Mouse (Mus musculus) frontal cortex, adult (tissue): ENCODE results near the gene Timm17a.
A peak's percentile ranks its signal among the peaks of the same experiment; 100 is the strongest.

Experiments
- ATAC-seq: cut with Nextera tagmentation; 2 replicates; pipeline ENCODE4 v1.9.2; 2017; ENCODE audit warnings: mild to moderate bottlenecking, moderate library complexity, mixed read lengths; ENCODE audit not compliant: low TSS enrichment

The Timm17a gene

GRCm38 (mm10) chr1:135313284-135314031 is at the start of gene Timm17a:
Timm17a (minus strand) TSS chr1:135313778.
- ATAC-seq: peak; percentile 100

GRCm38 (mm10) chr1:135362115-135362514 is 48.5 kb upstream of the Timm17a start:
- no peak for ATAC-seq

DNA sequence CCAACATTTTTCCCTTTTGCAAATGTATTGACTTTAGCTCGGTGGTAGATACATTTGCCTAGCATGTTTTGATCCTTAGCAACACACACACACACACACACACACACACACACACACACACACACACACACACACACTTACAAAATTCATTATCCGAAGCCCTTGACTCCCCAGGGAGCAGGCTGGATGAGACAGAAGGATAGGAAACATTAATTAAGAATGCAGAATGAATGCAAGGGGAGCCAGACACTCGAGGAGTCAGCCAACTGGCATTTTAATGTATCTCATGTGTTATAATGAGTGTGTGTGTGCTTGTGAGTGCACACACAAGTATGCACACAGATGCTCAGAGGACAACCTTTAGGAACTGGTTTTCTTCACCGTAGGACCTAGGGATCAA is 47.9 kb upstream of the Timm17a start:
- ATAC-seq: no peak

DNA sequence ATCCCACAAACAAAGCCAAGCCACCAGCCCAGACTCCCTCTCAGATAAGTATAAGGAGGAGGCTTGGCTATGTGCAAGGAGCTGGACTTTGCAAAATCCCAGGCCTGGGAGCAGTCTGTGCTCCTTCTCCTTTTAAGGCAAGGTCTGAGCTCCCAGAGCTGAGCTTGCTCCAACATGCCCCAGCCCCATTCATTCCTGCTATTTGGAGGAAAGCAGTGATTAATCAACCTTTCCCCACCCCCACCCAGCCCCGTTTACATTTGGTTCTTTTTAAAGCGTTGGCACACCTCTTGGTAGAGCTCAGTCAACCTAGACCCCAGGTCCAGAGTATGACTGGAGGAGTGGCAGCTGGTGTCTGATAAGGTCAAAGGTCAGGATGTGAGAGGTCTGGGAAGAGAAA is 45.5 kb upstream of the Timm17a start:
- ATAC-seq: no peak

DNA sequence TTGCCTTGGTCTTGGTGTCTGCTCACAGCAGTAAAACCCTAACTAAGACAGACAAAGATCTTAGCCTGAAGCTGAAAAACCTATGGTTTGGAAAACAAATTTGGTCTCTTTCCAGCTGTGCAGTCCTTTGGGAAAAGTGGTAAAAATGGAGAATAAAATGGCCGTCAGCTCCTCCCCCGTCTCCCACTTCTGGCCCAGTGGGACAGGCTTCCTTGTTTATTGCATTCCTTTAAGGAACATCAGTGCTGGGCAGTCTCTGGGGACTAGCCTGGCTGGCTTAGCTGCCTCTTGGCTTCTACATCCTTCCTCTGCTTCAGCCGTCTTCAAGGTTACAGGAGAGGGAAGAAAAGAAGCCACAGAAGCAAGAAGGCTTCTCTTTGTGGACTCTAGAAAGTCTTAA is 38.4 kb upstream of the Timm17a start:
- no peak for ATAC-seq

- ATAC-seq: 0 out of 2 replicates have a peak, but pooled peaks have one; percentile 52
These were observed 34.1 kb upstream of the Timm17a start for GRCm38 (mm10) chr1:135347498-135348169.

DNA sequence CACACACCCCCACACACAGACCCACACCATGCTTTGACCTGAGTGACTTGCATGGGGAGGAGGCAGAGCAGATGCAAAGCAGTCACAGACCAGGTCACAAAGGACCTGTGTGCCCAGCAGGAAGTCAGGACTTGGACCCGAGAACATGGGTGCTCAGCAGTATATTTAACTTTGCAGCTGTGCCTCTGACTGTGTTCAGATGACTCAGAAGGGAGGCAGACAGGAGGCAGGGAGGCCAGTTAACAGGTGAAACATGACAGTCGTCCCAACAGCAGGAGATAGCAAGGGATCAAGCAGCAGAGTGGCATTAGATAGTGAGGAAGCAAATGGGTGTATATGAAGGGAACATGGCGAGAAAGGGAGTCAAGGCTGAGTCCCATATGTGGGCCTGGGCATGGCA is 33.3 kb upstream of the Timm17a start:
- ATAC-seq: no peak

- no peak for ATAC-seq
These were observed 30.4 kb upstream of the Timm17a start for GRCm38 (mm10) chr1:135344026-135344425.

GRCm38 (mm10) chr1:135341947-135342346 is 28.4 kb upstream of the Timm17a start:
- no peak for ATAC-seq

- ATAC-seq: no peak
These were observed 17.0 kb upstream of the Timm17a start for GRCm38 (mm10) chr1:135330578-135330977.

DNA sequence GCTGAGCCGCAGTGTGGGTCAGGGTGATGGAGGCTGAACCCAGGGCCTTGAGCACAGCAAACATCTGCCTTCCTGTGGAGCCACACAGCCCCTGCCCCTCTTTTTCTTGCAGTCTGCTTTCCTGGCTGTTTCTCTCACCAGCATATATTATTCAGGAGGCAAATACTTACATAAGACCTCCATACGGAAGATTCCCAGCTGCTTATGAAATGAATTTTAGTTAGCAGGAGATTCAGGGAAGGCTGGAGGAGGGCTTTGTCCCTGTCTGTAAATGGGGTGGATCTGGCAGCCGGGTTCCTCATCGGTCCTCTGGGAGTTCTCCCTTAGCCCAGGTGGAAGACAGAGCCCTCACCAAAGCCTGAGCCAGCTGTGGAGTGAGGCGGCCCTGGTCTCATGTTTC is 14.8 kb upstream of the Timm17a start:
- ATAC-seq: peak; percentile 88

DNA sequence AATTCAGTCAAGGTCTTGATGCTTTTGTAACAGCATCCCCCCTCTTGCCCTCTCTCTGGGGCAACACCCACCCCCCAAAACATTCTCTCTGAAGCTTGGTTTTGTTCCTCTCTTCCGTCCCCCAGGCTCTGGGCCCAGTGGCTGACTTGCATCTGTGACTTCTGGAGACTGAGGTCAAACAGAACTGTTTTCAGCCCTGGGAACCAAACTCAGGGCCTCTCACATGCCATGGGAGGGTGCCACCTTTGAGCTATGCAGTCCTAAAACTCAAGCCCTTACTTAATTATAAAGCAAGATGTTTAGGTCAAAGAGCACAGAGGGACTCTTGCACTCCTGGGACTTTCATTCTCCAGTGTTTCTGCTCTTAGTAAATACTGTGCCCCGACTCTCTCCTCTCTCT is 12.4 kb upstream of the Timm17a start:
- no peak for ATAC-seq

DNA sequence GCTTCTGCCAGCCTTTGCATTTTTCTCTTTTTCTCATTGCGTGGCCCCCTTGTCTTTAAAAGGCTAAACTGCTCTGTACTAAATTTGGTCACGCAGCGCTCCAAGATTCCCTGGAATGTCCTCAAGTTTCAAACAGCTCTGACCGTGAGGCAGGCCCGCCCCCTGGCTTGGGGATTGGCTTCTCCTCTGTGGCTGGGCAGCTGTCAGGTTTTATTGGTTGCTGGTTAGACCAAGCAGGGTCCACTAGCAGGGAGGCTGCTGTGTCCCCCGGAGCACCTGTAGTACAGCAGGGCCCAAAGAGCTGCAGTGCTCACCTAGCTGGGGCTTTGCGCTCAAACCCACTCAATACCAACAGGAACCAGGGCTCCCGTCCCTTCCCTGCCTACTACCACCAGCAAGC is 11.0 kb upstream of the Timm17a start, which contains the start of gene Lmod1:
Lmod1 (plus strand) TSS at position 237 of the 400 bp plus-strand sequence.
- no peak for ATAC-seq

DNA sequence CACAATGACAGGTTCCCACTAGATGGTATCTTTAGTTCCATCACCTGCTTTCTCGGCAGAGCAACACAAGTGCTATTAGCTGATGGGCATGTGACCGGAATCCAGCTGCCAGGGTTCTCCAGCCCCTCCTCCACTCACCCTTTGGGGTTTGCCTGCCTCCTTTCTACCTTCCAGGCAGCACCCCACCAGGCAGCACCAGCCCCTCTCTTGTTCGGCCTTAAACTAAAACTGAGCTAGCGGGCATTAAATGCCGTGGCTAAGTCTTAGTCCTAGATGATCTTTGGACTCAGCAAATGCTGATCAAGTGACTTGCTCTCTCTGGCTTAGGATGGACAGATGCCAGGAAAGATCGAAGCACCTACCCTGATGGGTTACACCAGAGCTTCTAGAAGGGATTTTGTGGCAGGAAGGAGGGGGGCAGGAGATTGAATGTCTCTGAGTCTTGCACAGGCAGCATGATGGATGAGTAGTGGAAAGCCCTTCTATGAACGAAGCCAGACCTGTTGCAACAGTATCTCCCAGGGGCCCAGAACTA is 9.9 kb upstream of the Timm17a start:
- ATAC-seq: no peak

- ATAC-seq: no peak
These were observed 1.4 kb downstream of the Timm17a start for GRCm38 (mm10) chr1:135312201-135312600.

DNA sequence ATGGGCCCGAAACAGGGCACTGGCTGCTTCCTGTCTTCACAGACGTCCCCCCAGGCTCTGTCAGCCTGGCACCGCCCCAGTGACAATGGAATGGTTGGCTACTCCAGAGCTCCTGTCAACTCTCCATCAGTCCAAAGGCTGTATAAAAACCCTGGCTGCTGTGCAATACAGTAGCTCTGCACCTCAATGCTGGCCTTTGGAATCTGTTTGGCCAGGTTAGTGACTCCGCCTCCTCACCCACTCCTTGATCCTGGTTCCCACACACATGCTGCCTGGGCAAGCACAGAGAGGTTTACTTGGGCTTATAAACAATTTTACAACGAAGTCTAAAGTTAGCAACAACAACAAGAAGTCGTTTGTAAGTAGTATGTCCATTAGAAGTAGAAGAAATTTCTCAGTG is 2.2 kb downstream of the Timm17a start:
- no peak for ATAC-seq

DNA sequence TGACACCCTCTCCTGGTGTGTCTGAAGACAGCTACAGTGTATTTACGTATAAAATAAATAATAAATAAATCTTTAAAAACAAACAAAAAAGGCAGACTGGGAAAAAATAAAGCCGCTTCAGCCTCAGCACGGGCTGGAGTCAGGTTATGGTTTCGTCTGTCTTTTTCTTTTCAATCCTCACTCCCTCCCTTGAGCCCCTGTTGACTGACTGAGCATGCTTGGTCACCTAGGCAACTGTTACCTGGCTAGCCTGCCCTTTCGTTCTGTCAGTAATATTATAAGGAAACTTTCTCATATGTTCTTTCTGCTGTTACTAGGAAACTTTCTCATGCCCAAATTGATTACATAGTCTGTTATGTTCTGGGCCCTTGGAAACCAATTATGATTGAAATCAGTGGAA is 22.7 kb downstream of the Timm17a start:
- ATAC-seq: no peak

DNA sequence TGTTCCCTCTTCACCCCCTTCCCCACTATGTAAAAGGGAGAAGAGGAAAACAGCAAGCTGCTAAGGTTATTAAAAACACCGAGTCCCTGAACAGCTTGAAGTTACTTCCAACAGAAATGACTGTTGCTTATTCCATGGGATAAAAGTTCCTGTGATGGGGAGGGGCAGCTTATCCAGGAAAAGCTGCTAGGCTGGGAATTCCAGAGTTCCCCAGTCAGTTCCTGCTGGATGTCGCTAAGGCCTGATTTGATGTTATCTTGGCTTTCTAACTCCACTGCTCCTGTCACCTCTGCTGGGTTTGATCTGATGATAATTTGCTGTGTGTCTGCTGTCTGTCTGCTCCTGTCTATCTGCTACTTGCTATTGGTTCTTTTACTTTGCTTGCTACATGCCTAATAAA is 27.3 kb downstream of the Timm17a start:
- no peak for ATAC-seq

- ATAC-seq: peak; percentile 86
These were observed 29.7 kb downstream of the Timm17a start, which contains the start of gene Rnpep for GRCm38 (mm10) chr1:135283826-135284291. Rnpep (minus strand) TSS chr1:135284084.

GRCm38 (mm10) chr1:135283287-135283825 is 30.2 kb downstream of the Timm17a start:
- ATAC-seq: peak; percentile 78

GRCm38 (mm10) chr1:135282536-135283286 is 30.9 kb downstream of the Timm17a start:
- ATAC-seq: no peak

DNA sequence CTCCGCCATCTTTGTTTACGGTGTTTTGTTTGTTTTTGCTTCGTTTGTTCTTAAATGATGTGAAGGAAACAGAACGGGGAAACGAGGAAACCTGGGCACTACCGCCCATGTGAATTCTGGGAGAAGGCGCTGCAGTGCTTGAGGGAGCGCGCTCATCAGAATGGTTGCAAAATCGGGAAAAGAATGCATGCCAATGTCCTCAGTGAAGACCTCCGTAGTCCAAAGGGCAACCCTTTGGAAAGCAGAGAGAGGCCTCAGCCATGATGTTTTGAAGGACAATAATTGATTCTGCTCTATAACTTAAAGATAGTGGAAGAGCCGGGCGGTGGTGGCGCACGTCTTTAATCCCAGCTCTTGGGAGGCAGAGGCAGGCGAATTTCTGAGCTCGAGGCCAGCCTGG is 31.7 kb downstream of the Timm17a start:
- ATAC-seq: no peak
